Mouse (Mus musculus): Measurements from ENCODE around the gene Tnfsf13.

GRCm38 (mm10) chr11:69711082-69711481 is 25.5 kb upstream of the Tnfsf13 start:
- no peak for TF ChIP-seq GATA1 (IDR thresholded peaks at IDR 0.05; ENCODE audit: low read length)
- no peak for TF ChIP-seq TAL1 (IDR thresholded peaks at IDR 0.05; ENCODE audit: low read length)
